Mouse (Mus musculus) megakaryocyte, embryonic 14.5 days (primary cell): ENCODE data around the gene Ube2g1.

Experiments
- FLI1 ChIP-seq: IDR thresholded peaks from 2 replicates; pipeline ENCODE4 v1.6.1; 2012; ENCODE audit warnings: low read length, inconsistent platforms, mixed read lengths
- GATA1 ChIP-seq: IDR thresholded peaks from 3 replicates; pipeline ENCODE4 v1.6.1; 2012; ENCODE audit warnings: mixed read lengths, low read length, inconsistent platforms, borderline replicate concordance

DNA sequence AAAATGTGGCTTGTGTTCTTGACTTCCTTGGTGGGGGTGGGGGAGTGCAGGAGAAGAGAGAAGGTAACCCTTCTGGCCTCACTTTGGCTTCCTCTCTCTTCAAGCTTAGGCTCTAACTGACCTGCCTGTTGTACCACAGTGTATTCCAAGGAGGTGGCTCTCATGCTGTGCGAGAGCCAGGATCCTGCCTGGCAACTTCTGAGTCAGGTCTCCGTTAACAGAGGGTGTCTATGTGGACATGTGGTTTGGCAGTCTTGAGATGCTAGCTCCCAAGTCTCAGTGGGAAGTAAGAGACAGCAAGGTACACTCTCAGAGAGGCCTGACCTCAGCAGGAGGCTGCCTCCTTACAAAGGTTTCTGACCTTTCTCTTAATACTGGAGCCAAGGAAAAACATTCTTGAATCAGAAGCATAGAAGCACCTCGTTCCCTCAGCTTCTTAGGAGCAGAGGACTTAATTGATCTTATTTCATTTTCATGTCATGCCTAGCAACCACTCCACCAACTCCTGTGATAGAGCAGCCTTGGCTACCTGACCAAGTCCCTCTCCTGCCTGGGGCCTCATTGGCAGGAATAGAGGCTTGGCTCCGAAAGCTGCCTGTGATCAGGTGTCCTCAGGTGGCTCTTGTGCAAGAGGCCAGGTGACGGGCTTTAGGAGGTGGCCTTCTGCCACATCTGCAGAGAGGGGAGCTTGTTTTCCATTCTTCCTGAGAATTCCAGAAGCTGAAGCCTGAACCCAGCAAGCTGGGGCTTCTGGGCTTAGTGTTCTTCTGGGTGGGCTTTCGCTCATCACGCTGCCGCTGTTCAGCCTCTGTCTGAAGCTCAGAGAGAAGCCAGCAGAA is 25.3 kb upstream of the Ube2g1 start:
- TF ChIP-seq GATA1 (no peak), FLI1 (no peak)
